Mouse (Mus musculus) limb, embryonic 14.5 days (tissue): ENCODE data around the gene 4933428G20Rik. TPM values are rescaled to one million over a fixed set of nuclear protein-coding genes. Genes with fewer than 3 reads are reported as not detected.

Experiments used
- ATAC-seq: fragments of 200-750 bp; cut with Nextera tagmentation; 2 replicates; pipeline ENCODE4 v1.8.0; 2017; ENCODE audit warnings: low read depth, moderate number of reproducible peaks, moderate TSS enrichment; ENCODE audit not compliant: low FRiP score
- DNase-seq: peaks from one replicate; pipeline ENCODE4 v3.0.0-alpha.2; 2015; ENCODE audit warnings: low spot score
- H3K27ac ChIP-seq: fragments of 300-500 bp; sonication (generic); replicated peaks from 2 replicates; pipeline ENCODE4 v1.5.1; 2014; ENCODE audit warnings: low read depth, mild to moderate bottlenecking, low read length, moderate library complexity, mixed read lengths
- H3K27me3 ChIP-seq: fragments of 300-500 bp; sonication (generic); 2 replicates; pipeline ENCODE4 v1.6.1; 2014; ENCODE audit warnings: low read length, mixed read lengths; ENCODE audit not compliant: control insufficient read depth, insufficient read depth
- H3K36me3 ChIP-seq: fragments of 300-500 bp; sonication (generic); 2 replicates; pipeline ENCODE4 v1.6.1; 2014; ENCODE audit warnings: mild to moderate bottlenecking, low read length, moderate library complexity, mixed read lengths; ENCODE audit not compliant: control insufficient read depth, insufficient read depth
- H3K4me1 ChIP-seq: fragments of 300-500 bp; sonication (generic); 2 replicates; pipeline ENCODE4 v1.6.1; 2014; ENCODE audit warnings: antibody characterized with exemption, low read length, mixed read lengths; ENCODE audit not compliant: control insufficient read depth, insufficient read depth
- H3K4me2 ChIP-seq: fragments of 300-500 bp; sonication (generic); replicated peaks from 2 replicates; pipeline ENCODE4 v1.6.1; 2014; ENCODE audit warnings: low read depth, mild to moderate bottlenecking, low read length, moderate library complexity; ENCODE audit not compliant: severe bottlenecking
- H3K4me3 ChIP-seq: fragments of 300-500 bp; sonication (generic); replicated peaks from 2 replicates; pipeline ENCODE4 v1.5.1; 2014; ENCODE audit warnings: low read length
- H3K9ac ChIP-seq: fragments of 300-500 bp; sonication (generic); 2 replicates; pipeline ENCODE4 v1.6.1; 2014; ENCODE audit warnings: mild to moderate bottlenecking, low read depth, low read length, moderate library complexity; ENCODE audit not compliant: severe bottlenecking
- H3K9me3 ChIP-seq: fragments of 300-500 bp; sonication (generic); 2 replicates; pipeline ENCODE4 v1.6.1; 2016; ENCODE audit warnings: low read length; ENCODE audit not compliant: control insufficient read depth
- POLR2A ChIP-seq: fragments of 200-500 bp; IDR thresholded peaks from 2 replicates; pipeline ENCODE4 v1.8.0; 2012; ENCODE audit warnings: inconsistent platforms, mild to moderate bottlenecking, moderate library complexity, borderline replicate concordance; ENCODE audit not compliant: insufficient read depth, insufficient read length; ENCODE audit errors: extremely low read depth
- WGBS: fragments of 180-500 bp; shearing (Covaris S2); extraction: QIAGEN DNeasy Blood & Tissue Kit; methylation state at CpG from one replicate; pipeline ENCODE4 v1.1.7; 2014; 5-methylcytosine and 5-hydroxymethylcytosine counted together
- polyA plus RNA-seq, 2 experiments: library from polyadenylated mRNA; depleted of rRNA in 1 of 2; stranded (reverse) in 1 of 2; unstranded in 1 of 2; fragments of >200 nt; fragmentation: Nextera tagmentation in 1 of 2; extraction: Ambion mirVana in 1 of 2; gene quantifications; 2 replicates each; pipeline versions ENCODE4 v1.2.1 to v1.2.3; 2012 to 2014

4933428G20Rik gene
- polyA plus RNA-seq, 2 experiments: 0.36 TPM; not detected in 1

- Histone ChIP-seq H3K9ac (no peak overlapping the region), H3K4me3 (no peak overlapping the region), H3K27ac (no peak overlapping the region), H3K4me2 (no peak overlapping the region), H3K9me3 (no peaks in the 10 kb centered on the region), H3K36me3 (peaks cover 40% of the 10 kb centered on the region), H3K27me3 (no peaks in the 10 kb centered on the region), H3K4me1 (peaks cover 44% of the 10 kb centered on the region)
- TF ChIP-seq POLR2A: no peak
- 93% methylated on average over 11 of the region's 11 CpGs for WGBS
- ATAC-seq: no peak
- DNase-seq: no peak
Measured at GRCm38 (mm10) chr11:97442891-97443675, 57.1 kb downstream of the 4933428G20Rik start.

- no peaks in the 10 kb centered on the region for H3K27me3 ChIP-seq
- H3K4me3 ChIP-seq: peak overlapping the region; percentile 66
- H3K36me3 ChIP-seq: peaks cover 28% of the 10 kb centered on the region
- H3K9me3 ChIP-seq: no peaks in the 10 kb centered on the region
- H3K4me1 ChIP-seq: peaks cover 52% of the 10 kb centered on the region
- DNase-seq: no peak
- peak overlapping the region; percentile 83 for H3K4me2 ChIP-seq
- no peak overlapping the region for H3K9ac ChIP-seq
- peak overlapping the region; percentile 41; the same call in 1 of the 2 replicates for H3K27ac ChIP-seq
- TF ChIP-seq POLR2A: no peak
- peak; percentile 30; the same call in 1 of the 2 replicates for ATAC-seq
- 6% methylated on average over 3 of the region's 3 CpGs for WGBS
Measured at GRCm38 (mm10) chr11:97441658-97442125, 58.4 kb downstream of the 4933428G20Rik start.

GRCm38 (mm10) chr11:97441036-97441657, 59.0 kb downstream of the 4933428G20Rik start:
- H3K4me3 ChIP-seq: peak overlapping the region; percentile 66
- TF ChIP-seq POLR2A: no peak
- H3K36me3 ChIP-seq: peaks cover 23% of the 10 kb centered on the region
- peaks cover 52% of the 10 kb centered on the region for H3K4me1 ChIP-seq
- 51% methylated on average over 15 of the region's 15 CpGs for WGBS
- peak overlapping the region; percentile 73; the same call in 1 of the 2 replicates for H3K9ac ChIP-seq
- no peaks in the 10 kb centered on the region for H3K9me3 ChIP-seq
- H3K4me2 ChIP-seq: peak overlapping the region; percentile 83
- DNase-seq (no peak), ATAC-seq (no peak)
- H3K27ac ChIP-seq: peak overlapping the region; percentile 41; the same call in 1 of the 2 replicates
- no peaks in the 10 kb centered on the region for H3K27me3 ChIP-seq

Other genes with a start within 250 kb of the 4933428G20Rik start
- 54.6 and 63.5 TPM in 2 replicates for gene Npepps, start 219.7 kb downstream of the 4933428G20Rik start, polyA plus RNA-seq (2012; rRNA removed)
- gene Npepps, start 219.7 kb downstream of the 4933428G20Rik start, polyA plus RNA-seq (2014; fragmentation: Nextera tagmentation; extraction: Ambion mirVana): 73.9 and 83.6 TPM in 2 replicates
- gene Mrpl45, start 184.6 kb downstream of the 4933428G20Rik start, polyA plus RNA-seq (2012; rRNA removed): 20.3 and 22.7 TPM in 2 replicates
- gene Mrpl45, start 184.6 kb downstream of the 4933428G20Rik start, polyA plus RNA-seq (2014; fragmentation: Nextera tagmentation; extraction: Ambion mirVana): 42.4 and 42.8 TPM in 2 replicates
- gene Gpr179, start 148.3 kb downstream of the 4933428G20Rik start, polyA plus RNA-seq (2012; rRNA removed): 0.08 and 0.09 TPM in 2 replicates
- 0.07 TPM in 2 replicates for gene Gpr179, start 148.3 kb downstream of the 4933428G20Rik start, polyA plus RNA-seq (2014; fragmentation: Nextera tagmentation; extraction: Ambion mirVana)
- 13.7 and 14.1 TPM in 2 replicates for gene Socs7, start 137.8 kb downstream of the 4933428G20Rik start, polyA plus RNA-seq (2012; rRNA removed)
- gene Socs7, start 137.8 kb downstream of the 4933428G20Rik start, polyA plus RNA-seq (2014; fragmentation: Nextera tagmentation; extraction: Ambion mirVana): 2.6 and 3.0 TPM in 2 replicates
- 28.9 and 37.9 TPM in 2 replicates for gene Arhgap23, start 84.8 kb downstream of the 4933428G20Rik start, polyA plus RNA-seq (2012; rRNA removed)
- 9.8 and 10.8 TPM in 2 replicates for gene Arhgap23, start 84.8 kb downstream of the 4933428G20Rik start, polyA plus RNA-seq (2014; fragmentation: Nextera tagmentation; extraction: Ambion mirVana)
- 4.0 and 5.1 TPM in 2 replicates for gene Srcin1, start 75.8 kb upstream of the 4933428G20Rik start, polyA plus RNA-seq (2012; rRNA removed)
- 0.39 and 0.53 TPM in 2 replicates for gene Srcin1, start 75.8 kb upstream of the 4933428G20Rik start, polyA plus RNA-seq (2014; fragmentation: Nextera tagmentation; extraction: Ambion mirVana)
- 6.6 and 9.2 TPM in 2 replicates for gene Epop, start 129.4 kb upstream of the 4933428G20Rik start, polyA plus RNA-seq (2012; rRNA removed)
- gene Epop, start 129.4 kb upstream of the 4933428G20Rik start, polyA plus RNA-seq (2014; fragmentation: Nextera tagmentation; extraction: Ambion mirVana): 4.4 and 4.8 TPM in 2 replicates
- 28.6 and 36.0 TPM in 2 replicates for gene Mllt6, start 163.1 kb upstream of the 4933428G20Rik start, polyA plus RNA-seq (2012; rRNA removed)
- 4.9 and 6.1 TPM in 2 replicates for gene Mllt6, start 163.1 kb upstream of the 4933428G20Rik start, polyA plus RNA-seq (2014; fragmentation: Nextera tagmentation; extraction: Ambion mirVana)
- gene Cisd3, start 185.5 kb upstream of the 4933428G20Rik start, polyA plus RNA-seq (2012; rRNA removed): 11.7 and 13.3 TPM in 2 replicates
- gene Cisd3, start 185.5 kb upstream of the 4933428G20Rik start, polyA plus RNA-seq (2014; fragmentation: Nextera tagmentation; extraction: Ambion mirVana): 13.6 and 14.9 TPM in 2 replicates
- gene Pcgf2, start 200.2 kb upstream of the 4933428G20Rik start, polyA plus RNA-seq (2012; rRNA removed): 130 and 179 TPM in 2 replicates
- gene Pcgf2, start 200.2 kb upstream of the 4933428G20Rik start, polyA plus RNA-seq (2014; fragmentation: Nextera tagmentation; extraction: Ambion mirVana): 18.1 and 21.5 TPM in 2 replicates
- 368 and 421 TPM in 2 replicates for gene Psmb3, start 203.1 kb upstream of the 4933428G20Rik start, polyA plus RNA-seq (2012; rRNA removed)
- 489 and 508 TPM in 2 replicates for gene Psmb3, start 203.1 kb upstream of the 4933428G20Rik start, polyA plus RNA-seq (2014; fragmentation: Nextera tagmentation; extraction: Ambion mirVana)
- gene Pip4k2b, start 244.4 kb upstream of the 4933428G20Rik start, polyA plus RNA-seq (2012; rRNA removed): 34.4 and 37.4 TPM in 2 replicates
- 2.2 and 2.3 TPM in 2 replicates for gene Pip4k2b, start 244.4 kb upstream of the 4933428G20Rik start, polyA plus RNA-seq (2014; fragmentation: Nextera tagmentation; extraction: Ambion mirVana)